Mouse (Mus musculus): ENCODE results near the gene BC048403.

DNA sequence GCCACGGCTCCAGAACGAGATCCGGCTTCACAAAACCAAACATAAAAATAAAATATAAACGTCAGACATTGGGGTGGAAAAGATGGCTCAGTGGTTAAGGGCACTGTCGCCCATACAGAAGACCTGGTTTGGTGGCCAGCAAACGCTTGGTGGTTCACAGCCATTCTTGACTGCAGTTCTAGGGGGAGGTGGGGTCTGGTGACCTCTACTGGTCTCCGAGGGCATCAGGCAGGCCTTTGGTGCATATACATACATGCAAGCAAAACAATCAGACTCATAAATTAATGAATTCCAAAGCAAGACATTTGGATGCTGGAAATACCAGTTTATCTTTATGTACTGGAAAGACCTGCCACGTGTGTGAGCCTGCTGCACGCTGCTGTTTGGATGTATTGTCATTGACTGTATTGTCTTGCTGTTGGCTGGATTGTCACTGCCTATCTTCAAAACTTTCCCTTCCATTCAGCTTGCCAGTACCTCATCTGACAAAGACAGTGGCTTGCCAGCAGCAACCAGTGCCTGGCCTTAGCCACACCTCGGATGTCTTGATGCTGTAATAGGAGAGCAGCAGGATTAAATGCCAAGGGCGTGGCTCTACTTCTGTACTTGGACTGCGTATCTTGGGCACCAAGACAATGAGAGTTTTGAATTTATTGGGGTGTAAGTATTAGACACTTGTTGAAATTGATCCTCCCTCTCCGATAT is 24.9 kb downstream of the BC048403 start:
- no peak for TF ChIP-seq USF1 (IDR thresholded peaks at IDR 0.05; ENCODE audit: low read depth, low read length)
- TF ChIP-seq SMC3 (IDR thresholded peaks at IDR 0.05; ENCODE audit: low read depth, low read length), result peak; percentile 38
- no peak for TF ChIP-seq ELF1 (IDR thresholded peaks at IDR 0.05; ENCODE audit: low read depth, low read length)
- no peak for TF ChIP-seq GATA1 (IDR thresholded peaks at IDR 0.05; ENCODE audit: low read depth, low read length)
- peak in 2 of 3 experiments; percentile 44 to 47; a peak in 4 of 6 replicates for TF ChIP-seq CTCF (IDR thresholded peaks at IDR 0.05 in 2 of 3, conservative IDR thresholded peaks at IDR 0.05 in 1 of 3; ENCODE audit: control insufficient read depth in 1 of 3, insufficient read depth in 1 of 3, low read depth in 2 of 3, low read length in 3 of 3, poor library complexity in 1 of 3, severe bottlenecking in 1 of 3)
- no peak for TF ChIP-seq EP300 (IDR thresholded peaks at IDR 0.05; ENCODE audit: low read depth in 1 of 2, low read length in 2 of 2)
- TF ChIP-seq RAD21 (IDR thresholded peaks at IDR 0.05; ENCODE audit: low read depth, low read length), result peak; percentile 33
- no peak for TF ChIP-seq BHLHE40 (IDR thresholded peaks at IDR 0.05; ENCODE audit: borderline replicate concordance, low read depth, low read length)
- TF ChIP-seq MEF2A (IDR thresholded peaks at IDR 0.05; ENCODE audit: extremely low read depth, insufficient replicate concordance, low read depth, low read length, poor library complexity, severe bottlenecking), result no peak
- no peak for TF ChIP-seq MAZ (IDR thresholded peaks at IDR 0.05; ENCODE audit: low read depth, low read length)
- TF ChIP-seq UBTF (IDR thresholded peaks at IDR 0.05; ENCODE audit: borderline replicate concordance, insufficient read depth, low read depth, low read length), result no peak
- no peak for TF ChIP-seq POLR2A (IDR thresholded peaks at IDR 0.05; ENCODE audit: control insufficient read depth in 1 of 2, insufficient read depth in 1 of 2, low read depth in 1 of 2, low read length in 2 of 2, poor library complexity in 1 of 2)
- TF ChIP-seq MYC (IDR thresholded peaks at IDR 0.05; ENCODE audit: low read depth, low read length), result no peak
- TF ChIP-seq POLR2AphosphoS2 (IDR thresholded peaks at IDR 0.05; ENCODE audit: low read length), result no peak

Measured in MEL (cell line).